ENCODE assay signal across 19 mouse cellular contexts in genomic region chr19:25439807-25440206, GRCm38 (mm10).
DNase-seq lines count a peak whose midpoint lies in the region; ATAC-seq lines count a peak whose summit lies in the region.
"Had no signal": no experiment of that assay in that cellular context is flagged by ENCODE, and none has a peak within 500 bp of the region (broad histone marks: within the 10 kb centered on the region; RNA-seq: fewer than 3 reads in every experiment).

No protein-coding gene starts in this region.

- H3K27ac ChIP-seq in hindbrain, embryonic 10.5 days = no peak overlapping the region
- no peak overlapping the region for H3K27ac ChIP-seq in hindbrain, embryonic 14.5 days
- H3K27ac ChIP-seq: left cerebral cortex, adult 2 months; liver, embryonic 13.5 days; stomach, postnatal 0 days had no signal

- H3K4me2 ChIP-seq in hindbrain, embryonic 14.5 days (replicated peaks) = no peak overlapping the region
- H3K4me2 ChIP-seq: heart, embryonic 12.5 days; liver, embryonic 13.5 days had no signal

- no peaks in the 10 kb centered on the region for H3K27me3 ChIP-seq in hindbrain, embryonic 10.5 days (ENCODE audit: insufficient read depth, poor library complexity, severe bottlenecking)
- no peaks in the 10 kb centered on the region for H3K27me3 ChIP-seq in hindbrain, embryonic 14.5 days (ENCODE audit: control insufficient read depth, insufficient read depth, low read length)
- H3K27me3 ChIP-seq: heart, embryonic 12.5 days; liver, embryonic 13.5 days had no signal

- no peak overlapping the region for H3K4me3 ChIP-seq in hindbrain, embryonic 10.5 days
- H3K4me3 ChIP-seq in hindbrain, embryonic 14.5 days (replicated peaks; ENCODE audit: low read length) = no peak overlapping the region
- H3K4me3 ChIP-seq: heart, embryonic 12.5 days; left cerebral cortex, adult 2 months; liver, embryonic 13.5 days had no signal

- 0 out of 2 replicates have a peak, but pooled peaks cover 2% of the 10 kb centered on the region for H3K36me3 ChIP-seq in hindbrain, embryonic 10.5 days
- H3K36me3 ChIP-seq in hindbrain, embryonic 14.5 days (replicated peaks; ENCODE audit: control insufficient read depth, insufficient read depth) = no peaks in the 10 kb centered on the region
- H3K36me3 ChIP-seq: G1E; liver, embryonic 13.5 days had no signal

- DNase-seq in hindbrain, embryonic 10.5 days (ENCODE audit: low spot score) = peak; percentile 14
- no peak for DNase-seq in hindbrain, embryonic 14.5 days (ENCODE audit: low spot score)
- DNase-seq in left cerebral cortex, postnatal 14 days (ENCODE audit: low spot score in 2 of 2) = peak; percentile 33 to 58
- no peak for DNase-seq in left cerebral cortex, postnatal 36 days (ENCODE audit: low spot score in 2 of 2)
- peak; percentile 8 for DNase-seq in right cerebral cortex, postnatal 25 days
- DNase-seq in right cerebral cortex, adult 18-20 months = no peak
- DNase-seq in telencephalon, adult 2 months (ENCODE audit: low read depth, low spot score) = peak; percentile 24
- no peak for DNase-seq in cerebellum, postnatal 25 days
- DNase-seq: adrenal gland, adult 2 months; cerebellum, adult 18-20 months; heart, postnatal 36 days; kidney, adult 11 months; kidney, postnatal 10 days; liver, embryonic 13.5 days; thymus, postnatal 25 days had no signal

- no peak; the same call in 1 of the 2 replicates for ATAC-seq in hindbrain, embryonic 14.5 days (ENCODE audit: low FRiP score)

- no peak overlapping the region for H3K9ac ChIP-seq in hindbrain, embryonic 14.5 days
- H3K9ac ChIP-seq: heart, embryonic 12.5 days; liver, embryonic 13.5 days had no signal

- H3K9me3 ChIP-seq in hindbrain, embryonic 10.5 days = no peaks in the 10 kb centered on the region
- no peaks in the 10 kb centered on the region for H3K9me3 ChIP-seq in hindbrain, embryonic 14.5 days (ENCODE audit: control insufficient read depth, low read length)
- H3K9me3 ChIP-seq: heart, embryonic 12.5 days; liver, embryonic 13.5 days had no signal

- intact Hi-C loops in left cerebral cortex, postnatal 14 days (cut with DNase I) = no loop called here
- intact Hi-C loops in left cerebral cortex, postnatal 36 days (cut with DNase I) = loop anchor here (10.0 kb wide), 1 partner anchor 335 kb away; no protein-coding TSS in a partner anchor

- 58% methylated on average over 6 of the region's 6 CpGs for WGBS in hindbrain, embryonic 10.5 days
- 39% methylated on average over 6 of the region's 6 CpGs for WGBS in hindbrain, embryonic 14.5 days

- H3K4me1 ChIP-seq in hindbrain, embryonic 10.5 days (replicated peaks) = peaks cover 14% of the 10 kb centered on the region; the same call in 1 of the 2 replicates
- no peaks in the 10 kb centered on the region for H3K4me1 ChIP-seq in hindbrain, embryonic 14.5 days (replicated peaks; ENCODE audit: control insufficient read depth, insufficient read depth, low read length)

Comparison
In these comparisons a context has a peak if more than half of its experiments do, and no peak if none do; other contexts are left out.
1. DNase-seq: peak in hindbrain, embryonic 10.5 days (single experiment), left cerebral cortex, postnatal 14 days (2 of 2), right cerebral cortex, postnatal 25 days (single experiment) and telencephalon, adult 2 months (single experiment); none in hindbrain, embryonic 14.5 days (single experiment), left cerebral cortex, postnatal 36 days (0 of 2), right cerebral cortex, adult 18-20 months (single experiment) and cerebellum, postnatal 25 days (0 of 2).